Mouse (Mus musculus): ENCODE results near the gene Psmd12.

The Psmd12 gene

GRCm38 (mm10) chr11:107513047-107513446 is 33.8 kb downstream of the Psmd12 start:
- peak in 1 of 2 experiments; percentile 6 for DNase-seq

DNA sequence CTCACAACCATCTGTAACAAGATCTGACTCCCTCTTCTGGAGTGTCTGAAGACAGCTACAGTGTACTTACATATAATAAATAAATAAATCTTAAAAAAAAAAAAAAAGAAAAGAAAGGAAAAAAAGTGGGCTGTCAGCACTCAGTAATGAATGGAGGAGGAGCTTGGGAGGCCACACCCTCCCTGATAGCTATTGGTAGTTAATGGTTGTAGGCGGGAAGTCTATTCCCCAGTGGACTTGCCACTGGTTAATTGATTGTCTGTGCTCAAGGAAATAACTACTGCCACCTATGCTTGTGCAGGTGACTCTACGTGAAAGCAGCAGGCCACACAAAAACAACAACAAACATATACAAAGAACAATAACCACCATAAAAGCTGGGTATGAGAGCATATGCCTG is 37.1 kb downstream of the Psmd12 start:
- no peak for DNase-seq

DNA sequence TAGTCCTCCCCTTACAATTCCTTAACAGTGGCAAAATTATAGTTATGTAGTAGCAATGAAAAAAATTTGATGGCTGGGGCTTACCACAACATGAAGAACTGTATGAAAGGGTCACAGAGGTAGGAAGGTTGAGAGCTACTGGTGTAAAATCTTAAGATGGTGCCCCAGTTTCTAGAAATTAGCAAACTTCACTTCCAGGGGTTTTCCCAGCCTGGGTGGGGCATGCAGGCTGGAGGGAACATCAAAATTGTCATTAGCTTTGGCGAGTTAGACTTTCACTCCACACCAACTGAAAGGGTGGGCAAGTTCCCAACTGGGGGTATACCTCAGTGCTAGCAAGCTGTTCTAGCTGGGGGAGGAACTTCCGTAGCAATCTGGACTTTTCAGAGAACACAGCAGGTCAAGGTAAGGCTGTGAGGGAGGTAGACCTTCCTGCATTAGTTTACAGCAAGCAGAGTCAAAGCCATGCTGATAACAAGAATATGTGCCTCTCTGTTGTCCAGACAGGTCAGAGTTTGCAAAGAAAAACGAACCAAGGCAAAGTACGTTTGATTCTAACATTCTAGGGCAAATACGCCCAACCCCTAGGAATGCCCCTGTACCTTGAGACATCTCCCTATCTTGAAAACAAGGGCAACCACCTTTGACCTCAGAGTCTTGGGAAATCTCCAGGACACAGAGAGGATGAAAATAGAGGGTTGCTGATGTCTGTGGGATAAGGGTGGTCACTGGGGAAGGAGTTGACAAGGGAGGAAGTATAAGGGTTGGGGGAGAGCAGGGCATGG is 39.6 kb downstream of the Psmd12 start:
- DNase-seq, result no peak

DNA sequence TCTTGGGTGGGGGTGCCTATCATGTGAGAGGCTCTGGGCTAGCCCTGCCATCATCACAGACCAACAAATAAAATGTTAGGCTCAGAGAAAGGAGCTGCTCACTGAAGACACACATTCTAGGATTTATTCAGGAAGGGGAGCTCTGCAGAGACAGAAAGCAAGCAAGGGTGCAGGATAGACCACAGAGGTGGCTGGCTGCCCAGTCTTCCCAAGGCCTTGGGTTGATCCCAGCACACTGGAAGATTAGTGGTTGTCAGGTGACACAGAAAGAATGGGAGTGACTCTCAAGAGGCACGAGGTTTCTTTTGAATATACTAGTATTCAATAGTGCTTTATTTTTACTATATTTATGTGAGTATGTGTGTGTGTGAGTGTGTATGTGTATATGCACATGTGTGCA is 41.9 kb downstream of the Psmd12 start:
- DNase-seq, result no peak

GRCm38 (mm10) chr11:107524966-107525365 is 45.7 kb downstream of the Psmd12 start:
- no peak for DNase-seq

- no peak for DNase-seq
Measured at GRCm38 (mm10) chr11:107527632-107528031, 48.3 kb downstream of the Psmd12 start.

DNA sequence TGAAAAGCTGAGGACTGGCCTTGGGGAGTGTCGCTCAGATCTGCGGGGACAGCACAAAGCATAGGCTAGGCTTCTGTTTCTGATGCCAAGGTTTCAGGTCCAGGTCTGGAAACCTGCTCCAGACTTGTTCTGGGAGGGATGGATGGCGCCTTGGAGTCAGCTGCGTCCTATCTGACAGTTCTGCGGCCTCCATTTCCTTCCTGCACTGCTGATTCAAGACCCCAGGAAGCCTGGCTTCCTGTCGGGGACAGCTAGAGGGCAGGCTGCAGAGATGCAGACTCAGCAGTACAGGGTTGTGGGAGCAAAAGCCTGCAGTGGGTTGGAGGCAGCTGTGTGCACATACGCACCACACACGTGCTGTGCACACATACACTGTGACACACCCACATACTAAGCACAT is 50.0 kb downstream of the Psmd12 start:
- DNase-seq, result no peak

DNA sequence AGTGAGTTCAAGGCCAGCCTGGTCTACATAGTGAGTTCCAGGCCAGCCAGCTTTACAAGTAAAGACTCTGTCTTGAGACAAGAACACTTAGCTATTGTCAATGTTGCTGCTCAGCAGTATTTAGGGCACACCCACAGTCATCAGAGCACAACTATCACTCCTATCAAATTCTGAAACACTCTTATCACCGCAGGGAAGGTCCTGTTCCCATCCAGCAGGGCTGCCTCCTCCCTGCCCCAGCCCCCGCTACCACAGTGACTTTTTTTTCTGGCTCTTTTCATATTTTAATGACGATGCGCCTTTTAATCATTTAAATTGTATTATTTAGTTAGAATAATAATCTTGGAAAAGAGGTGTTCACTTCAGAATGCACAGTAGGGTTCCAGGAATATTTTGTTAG is 52.2 kb downstream of the Psmd12 start:
- DNase-seq, result no peak

DNA sequence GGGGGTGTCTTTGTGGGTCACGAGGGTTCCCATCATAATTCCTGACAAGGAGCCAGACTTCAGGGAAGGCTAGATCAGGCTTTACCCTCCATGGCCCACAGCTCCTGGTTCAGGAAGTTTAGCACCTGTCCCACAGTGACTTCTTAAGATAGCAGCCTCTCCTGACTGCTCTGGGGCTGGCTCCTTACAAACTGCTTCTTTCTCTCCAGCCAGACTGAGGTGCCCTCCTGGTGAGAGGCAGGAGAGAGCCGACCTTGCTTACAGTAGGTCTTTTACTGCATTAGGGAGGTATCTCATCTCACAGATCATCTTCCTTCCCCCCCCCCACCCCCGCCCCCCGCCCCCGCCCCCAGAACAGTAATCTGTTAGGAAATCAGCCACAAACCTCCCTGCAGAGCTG is 53.0 kb downstream of the Psmd12 start:
- DNase-seq, result no peak

DNA sequence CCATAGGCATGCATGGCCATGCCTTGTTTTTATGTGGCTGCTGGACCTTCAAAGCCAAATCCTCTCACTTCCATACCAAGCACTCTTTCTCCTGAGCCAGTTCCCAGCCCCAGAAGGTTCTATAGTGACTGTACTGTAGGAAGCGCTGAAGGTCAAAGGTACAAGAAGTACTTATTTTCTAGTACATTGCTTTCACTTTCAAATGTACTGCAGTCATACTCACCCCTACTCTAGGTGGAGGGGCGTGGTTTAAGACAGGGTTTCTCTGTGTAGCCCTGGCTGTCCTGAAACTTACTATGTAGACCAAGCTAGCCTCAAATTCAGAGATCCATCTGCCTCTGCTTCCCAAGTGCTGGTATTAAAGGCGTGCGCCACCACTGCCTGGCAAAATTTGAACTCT is 59.7 kb downstream of the Psmd12 start:
- no peak for DNase-seq

GRCm38 (mm10) chr11:107540339-107540738 is 61.1 kb downstream of the Psmd12 start:
- DNase-seq, result no peak

DNA sequence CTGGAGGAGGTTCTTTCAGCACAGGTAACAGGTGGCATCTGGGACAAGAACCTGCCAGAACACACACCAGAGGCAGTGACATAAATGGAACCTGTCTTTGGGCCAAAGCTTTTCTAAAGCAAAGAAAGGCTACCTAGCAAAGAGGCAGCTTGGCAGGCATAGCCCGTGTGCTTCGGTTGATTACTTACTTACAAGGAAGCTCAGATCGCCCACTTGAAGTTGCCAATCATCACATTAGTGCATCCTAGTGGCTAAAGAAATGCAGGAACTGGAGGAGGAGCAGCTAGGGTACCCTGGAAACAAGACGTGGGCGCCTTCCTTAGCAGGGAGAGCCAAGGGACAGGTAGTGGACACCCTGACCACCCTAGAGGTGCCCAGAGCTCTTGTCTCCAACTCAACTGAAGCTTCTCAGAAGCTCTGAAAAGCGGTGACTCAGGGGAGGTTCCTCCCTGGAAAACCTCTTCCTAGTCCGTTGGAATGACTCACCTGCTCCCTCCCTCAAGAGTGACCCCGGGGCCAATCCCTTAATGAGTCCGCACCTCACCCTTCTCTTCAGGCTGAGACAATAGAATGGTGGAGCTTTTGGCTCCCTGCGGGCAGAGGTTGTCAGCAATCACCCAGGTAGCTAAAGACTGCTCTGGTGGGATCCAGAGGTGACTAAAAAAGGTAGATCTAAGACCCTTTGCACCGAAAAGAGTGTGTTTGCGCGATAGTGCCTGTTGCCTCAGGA is 66.6 kb downstream of the Psmd12 start:
- no peak for DNase-seq

DNA sequence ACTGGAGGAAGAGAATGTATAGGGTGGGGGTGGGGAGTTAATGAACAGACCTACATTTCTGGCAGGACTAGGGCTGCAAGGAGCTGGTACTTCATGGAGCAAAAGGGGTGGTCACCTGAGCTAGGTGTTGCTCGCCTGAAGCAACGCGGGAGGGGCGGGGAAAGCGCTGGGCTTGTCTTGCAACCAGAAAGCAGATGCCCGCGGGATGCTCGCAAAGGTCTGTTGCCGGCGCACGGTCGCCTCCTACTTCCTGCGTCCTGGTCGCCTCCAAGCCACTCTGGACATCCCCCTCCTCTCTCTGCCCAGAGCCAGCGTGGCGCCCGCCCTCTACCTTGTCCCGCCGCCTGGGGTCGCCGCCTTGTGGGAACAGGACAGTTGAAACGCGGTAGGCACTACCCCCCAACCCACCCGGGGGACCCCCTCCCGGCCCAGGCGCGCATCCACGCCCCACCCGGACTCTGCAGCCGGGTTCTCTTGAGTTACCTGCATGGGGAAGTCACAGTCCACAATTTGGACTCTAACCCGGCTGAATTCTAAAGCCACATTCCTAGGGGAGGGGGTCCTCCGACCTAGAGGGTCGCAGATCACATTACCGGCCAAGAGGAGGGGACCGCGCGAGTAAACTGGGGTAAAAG is 67.5 kb downstream of the Psmd12 start:
- peak; percentile 38 to 46 for DNase-seq

DNA sequence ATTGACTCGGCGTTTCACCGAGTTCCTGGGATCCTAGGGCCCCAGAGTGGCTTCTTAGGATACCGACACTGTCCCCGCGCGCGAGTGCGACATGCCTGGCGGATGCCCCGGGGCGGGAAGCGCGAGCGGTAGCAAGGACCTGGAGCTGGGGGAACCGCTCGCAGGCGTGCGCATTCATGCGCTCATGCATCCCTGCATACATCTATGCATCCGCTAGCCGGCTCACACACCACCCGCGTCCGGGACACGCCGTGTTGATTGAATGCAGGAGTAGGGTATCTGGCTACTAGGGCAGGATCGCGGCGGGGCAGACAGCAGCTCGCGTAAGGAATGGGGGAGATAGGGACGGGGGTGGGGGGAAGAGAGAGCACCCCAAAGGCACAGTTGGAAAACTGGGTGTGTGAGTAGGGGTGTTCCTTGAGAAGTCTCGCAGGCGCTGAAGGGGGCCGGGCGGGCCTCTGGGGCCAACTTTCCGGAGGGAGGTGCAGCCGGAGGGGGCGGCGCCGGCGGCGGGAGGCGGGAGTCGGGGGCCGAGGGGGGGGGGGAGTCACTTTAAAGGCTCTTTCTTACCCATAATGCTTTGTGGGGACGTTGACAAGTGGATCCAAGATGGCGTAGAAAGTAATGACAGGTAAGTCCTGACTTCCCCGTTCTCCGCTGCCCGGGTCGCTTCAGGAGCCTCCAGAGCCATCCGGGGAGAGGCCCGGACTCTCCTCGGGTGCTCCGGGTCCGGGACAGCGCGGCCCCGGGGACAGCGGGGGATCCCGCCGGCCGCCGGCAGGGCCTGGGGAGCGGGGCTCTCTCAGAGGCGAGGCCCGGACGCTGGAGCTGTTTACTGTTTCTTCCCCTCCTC is 68.3 kb downstream of the Psmd12 start, which contains the start of gene Helz:
Gene Helz (plus strand): TSS at position 580 of the 853 bp plus-strand sequence.
- peak; percentile 53 to 59 for DNase-seq

GRCm38 (mm10) chr11:107548204-107548975 is 69.1 kb downstream of the Psmd12 start:
- DNase-seq, result peak in 1 of 2 experiments; percentile 21

Measured in cerebellum, postnatal 36 days (tissue).